Mouse (Mus musculus) frontal cortex, adult 2 months (tissue): Measurements from ENCODE around the gene Otog. TPM values are rescaled to one million over a fixed set of nuclear protein-coding genes. Genes with fewer than 3 reads are reported as not detected.

Experiments
- DNase-seq, 2 experiments: peaks; one replicate each; pipeline ENCODE4 v3.0.0; 2022; ENCODE audit warnings: low spot score in 1 of 2; ENCODE audit errors: extremely low spot score in 1 of 2
- polyA plus RNA-seq: library from polyadenylated mRNA; depleted of rRNA; stranded (reverse); fragments of >200 nt; gene quantifications from 2 replicates; pipeline ENCODE4 v1.2.3, GENCODE M21; 2012

Otog gene
- polyA plus RNA-seq, 1 experiment, result 0.08 TPM

GRCm38 (mm10) chr7:46280896-46281295, 40.1 kb downstream of the Otog start:
- no peak for DNase-seq

- DNase-seq, result no peak
These were observed 41.5 kb downstream of the Otog start for GRCm38 (mm10) chr7:46282276-46282675.

- DNase-seq, result no peak
These were observed 42.9 kb downstream of the Otog start for GRCm38 (mm10) chr7:46283681-46284080.

- no peak for DNase-seq
These were observed 44.5 kb downstream of the Otog start for GRCm38 (mm10) chr7:46285161-46285839.

GRCm38 (mm10) chr7:46286391-46286790, 45.6 kb downstream of the Otog start:
- no peak for DNase-seq

GRCm38 (mm10) chr7:46287051-46287450, 46.3 kb downstream of the Otog start:
- no peak for DNase-seq

GRCm38 (mm10) chr7:46296330-46296729, 55.5 kb downstream of the Otog start:
- no peak for DNase-seq

GRCm38 (mm10) chr7:46301031-46301632, 60.3 kb downstream of the Otog start:
- DNase-seq, result no peak

- no peak for DNase-seq
These were observed 72.7 kb downstream of the Otog start for GRCm38 (mm10) chr7:46313486-46313885.

- DNase-seq, result no peak
These were observed 73.6 kb downstream of the Otog start for GRCm38 (mm10) chr7:46314220-46315009.

- no peak for DNase-seq
These were observed 74.9 kb downstream of the Otog start for GRCm38 (mm10) chr7:46315692-46316091.

- DNase-seq, result no peak
These were observed 76.2 kb downstream of the Otog start for GRCm38 (mm10) chr7:46316948-46317347.

GRCm38 (mm10) chr7:46321242-46321641, 80.5 kb downstream of the Otog start:
- no peak for DNase-seq

- peak; percentile 15 to 51 for DNase-seq
These were observed 87.1 kb downstream of the Otog start for GRCm38 (mm10) chr7:46327896-46328295.

GRCm38 (mm10) chr7:46337397-46337796, 96.6 kb downstream of the Otog start:
- no peak for DNase-seq

- DNase-seq, result no peak
These were observed 99.0 kb downstream of the Otog start for GRCm38 (mm10) chr7:46339818-46340217.

- no peak for DNase-seq
These were observed 99.5 kb downstream of the Otog start for GRCm38 (mm10) chr7:46340295-46340694.

GRCm38 (mm10) chr7:46341471-46341870, 100.7 kb downstream of the Otog start:
- DNase-seq, result no peak

GRCm38 (mm10) chr7:46347692-46348091, 106.9 kb downstream of the Otog start:
- DNase-seq, result no peak

GRCm38 (mm10) chr7:46348813-46349212, 108.0 kb downstream of the Otog start:
- peak in 1 of 2 experiments; percentile 6 for DNase-seq

GRCm38 (mm10) chr7:46350119-46350702, 109.4 kb downstream of the Otog start:
- no peak for DNase-seq
